Mouse (Mus musculus): ENCODE data around the gene Igf1r.
A peak's percentile ranks its signal among the peaks of the same experiment; 100 is the strongest.

Igf1r gene

DNA sequence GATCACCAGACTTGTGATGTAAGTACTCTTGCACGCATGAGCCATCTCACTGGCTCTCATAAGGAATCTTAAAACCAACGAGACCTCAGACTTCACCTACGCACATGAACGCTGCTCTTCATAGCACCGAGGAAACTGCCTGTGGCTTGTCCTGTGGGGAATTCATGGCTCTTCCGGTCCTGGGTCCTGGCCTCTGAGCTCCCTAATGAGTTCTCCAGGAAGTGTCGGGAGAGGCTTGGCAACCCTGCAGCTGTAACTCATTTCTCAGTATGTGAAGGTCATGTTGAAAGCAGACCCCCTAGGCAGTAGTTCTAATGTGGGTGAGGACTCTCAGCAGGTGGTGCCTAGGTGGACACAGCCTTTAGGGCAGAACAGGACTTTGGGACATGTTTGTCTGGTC lies 229.4 kb downstream of the Igf1r start:
- DNase-seq (ENCODE audit: low read depth) = no peak

- DNase-seq (ENCODE audit: low read depth) = no peak
Measured at GRCm38 (mm10) chr7:68182773-68183172, 230.1 kb downstream of the Igf1r start.

GRCm38 (mm10) chr7:68183421-68183820 lies 230.8 kb downstream of the Igf1r start:
- no peak for DNase-seq (ENCODE audit: low read depth)

DNA sequence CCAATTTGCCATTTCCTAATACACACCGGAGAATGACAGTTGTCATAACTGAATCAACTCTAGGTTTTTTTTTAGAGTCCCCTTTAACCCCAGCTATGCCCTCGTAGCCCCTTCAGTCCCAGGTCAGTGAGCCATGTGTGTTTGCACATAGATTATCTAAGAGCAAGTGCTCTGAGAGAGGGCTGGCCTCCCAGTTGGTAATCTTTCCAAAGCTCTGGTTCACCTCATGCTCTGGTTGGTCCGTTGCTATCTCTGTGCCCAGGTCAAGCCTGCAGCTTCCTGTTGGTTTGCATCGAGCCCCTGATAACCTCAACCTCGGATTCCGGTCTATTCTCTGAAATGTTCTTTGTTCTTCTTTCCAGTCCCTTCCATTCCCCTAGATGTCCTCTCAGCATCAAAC lies 236.6 kb downstream of the Igf1r start:
- DNase-seq (ENCODE audit: low read depth) = no peak

- peak; percentile 77 for DNase-seq (ENCODE audit: low read depth)
Measured at GRCm38 (mm10) chr7:68189691-68190456, 237.2 kb downstream of the Igf1r start.

- no peak for DNase-seq (ENCODE audit: low read depth)
Measured at GRCm38 (mm10) chr7:68193958-68194695, 241.5 kb downstream of the Igf1r start.

GRCm38 (mm10) chr7:68199609-68200008 lies 247.0 kb downstream of the Igf1r start:
- DNase-seq (ENCODE audit: low read depth) = no peak

GRCm38 (mm10) chr7:68205776-68206427 lies 253.3 kb downstream of the Igf1r start:
- DNase-seq (ENCODE audit: low read depth) = peak; percentile 77

DNA sequence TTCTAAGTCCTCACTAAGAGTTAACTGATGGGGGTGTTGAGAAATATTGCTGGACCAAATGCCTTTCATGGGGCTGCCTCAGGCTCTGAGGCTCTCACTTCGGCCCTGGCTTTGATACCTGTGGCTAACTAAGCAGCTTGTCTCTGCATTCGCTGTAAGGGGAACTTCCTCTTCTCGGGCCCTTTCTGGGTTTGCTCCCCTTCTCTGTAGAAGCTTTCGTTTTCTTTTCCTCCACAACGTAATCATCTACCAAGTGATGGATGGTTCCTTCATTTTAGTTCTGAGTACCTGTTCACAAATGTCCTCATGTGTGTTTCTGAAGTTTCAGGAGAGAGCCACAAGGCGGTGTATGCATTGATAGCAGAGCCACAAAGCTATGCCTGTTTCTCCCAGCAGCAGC lies 256.4 kb downstream of the Igf1r start:
- DNase-seq (ENCODE audit: low read depth) = peak; percentile 40

DNA sequence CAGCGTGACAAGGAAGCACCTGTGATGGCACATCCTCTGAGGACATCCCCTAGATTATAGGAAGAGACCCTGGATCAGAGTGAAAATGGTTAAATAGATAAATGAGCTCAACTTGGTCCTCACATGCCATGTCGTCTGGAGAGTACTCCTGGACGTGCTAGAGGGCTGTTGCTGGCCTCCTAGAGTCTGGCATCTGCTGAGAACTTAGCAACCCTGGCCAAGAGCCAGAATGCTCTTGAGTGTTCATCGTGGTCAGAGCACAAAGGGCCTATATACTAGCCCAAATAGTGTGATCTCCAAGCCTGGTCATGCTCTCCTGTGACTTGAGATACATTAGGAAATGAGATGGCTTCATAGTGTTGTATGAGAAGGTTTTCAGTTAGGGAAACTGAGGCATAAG lies 257.8 kb downstream of the Igf1r start:
- DNase-seq (ENCODE audit: low read depth) = no peak

- no peak for DNase-seq (ENCODE audit: low read depth)
Measured at GRCm38 (mm10) chr7:68211883-68212282, 259.3 kb downstream of the Igf1r start.

DNA sequence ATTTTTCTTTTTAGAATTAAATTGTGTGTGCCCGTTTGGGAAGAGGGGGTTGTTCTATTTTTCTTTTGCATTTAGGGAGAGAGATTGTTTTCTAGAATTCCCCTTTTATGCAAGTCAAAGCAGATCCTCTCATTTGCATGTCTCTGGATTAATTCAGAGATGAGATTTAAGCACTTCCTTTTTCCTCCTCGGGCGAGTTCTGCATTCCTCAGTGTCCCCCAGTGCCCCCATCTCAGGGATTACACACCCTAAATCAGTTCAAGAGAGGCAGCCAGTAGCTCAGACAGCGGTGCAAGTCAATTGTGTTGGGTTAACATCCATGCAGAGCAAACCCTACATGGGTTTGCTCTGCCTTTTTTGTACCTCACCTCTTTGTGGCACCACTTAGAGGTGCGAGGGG lies 261.2 kb downstream of the Igf1r start:
- no peak for DNase-seq (ENCODE audit: low read depth)

DNA sequence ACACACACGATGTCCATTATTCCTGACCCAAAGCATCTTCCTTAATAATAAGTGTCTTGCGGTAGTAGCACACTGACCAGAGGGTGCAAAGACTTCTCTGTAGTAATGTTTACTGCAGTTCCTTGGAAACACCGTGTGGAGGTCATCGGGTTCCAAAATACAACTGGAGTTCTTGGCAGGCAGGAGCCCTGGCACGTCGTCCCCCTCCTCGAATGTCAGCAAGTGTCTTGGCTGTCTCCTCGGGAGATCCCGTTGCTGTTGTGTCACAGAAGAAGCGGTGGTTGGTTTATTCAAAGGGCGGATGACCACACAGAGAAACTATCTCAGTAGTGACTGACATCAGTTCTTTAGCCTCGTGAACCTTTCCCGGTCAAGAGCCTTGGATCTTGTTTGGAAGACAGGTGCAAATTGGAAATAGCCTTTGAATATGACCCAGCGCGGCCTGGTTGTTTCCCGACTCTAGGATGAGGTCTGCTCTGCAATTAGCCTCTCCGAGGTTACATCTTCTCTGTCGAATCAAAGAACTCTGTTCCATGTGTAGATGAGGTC lies 263.0 kb downstream of the Igf1r start:
- DNase-seq (ENCODE audit: low read depth) = no peak

DNA sequence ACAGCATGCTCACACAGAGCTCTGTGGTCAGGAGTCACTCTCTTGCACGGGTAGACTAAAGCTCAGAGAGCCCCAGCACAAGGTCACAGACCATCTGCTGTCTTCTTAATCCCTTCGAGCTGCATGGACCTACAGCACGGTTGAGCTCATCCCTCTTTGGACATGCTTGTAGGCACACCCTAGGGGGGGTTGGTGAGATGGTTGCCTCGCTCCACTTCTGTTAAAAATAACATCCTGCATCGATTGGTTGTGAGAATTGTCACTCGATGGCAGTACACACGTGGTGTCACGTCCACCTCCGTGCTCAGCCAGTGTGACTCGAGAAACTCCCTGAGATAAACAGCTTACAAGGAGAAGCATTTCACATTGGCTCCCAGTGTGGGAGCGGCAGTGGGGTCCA lies 266.3 kb downstream of the Igf1r start:
- no peak for DNase-seq (ENCODE audit: low read depth)

DNA sequence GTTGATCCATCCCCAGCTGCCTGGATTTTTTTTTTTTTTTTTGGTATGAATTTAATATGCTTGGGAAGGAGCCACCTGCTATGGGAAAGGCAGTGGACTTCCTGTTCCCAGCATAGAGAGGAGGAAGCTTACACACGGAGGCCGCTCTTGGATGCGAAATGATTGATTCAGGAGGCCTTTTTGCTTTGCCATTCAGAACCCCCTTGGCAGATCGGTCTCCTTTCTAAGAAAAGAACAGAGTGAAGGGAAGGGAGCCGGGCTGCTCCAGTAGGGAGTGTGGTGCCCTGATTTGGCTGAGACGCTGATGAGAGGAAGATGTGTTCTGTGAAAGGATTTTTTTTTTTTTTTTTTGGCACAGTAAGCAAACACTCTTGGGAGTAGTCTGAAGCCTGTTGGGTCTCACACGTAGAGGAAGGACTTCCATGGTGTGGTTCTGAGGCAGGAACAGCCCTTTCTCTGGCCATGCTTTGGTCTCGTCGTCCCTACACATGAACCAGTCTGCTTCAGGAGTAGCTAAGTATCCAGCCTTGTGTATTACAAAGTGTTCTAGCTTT lies 269.1 kb downstream of the Igf1r start:
- no peak for DNase-seq (ENCODE audit: low read depth)

- no peak for DNase-seq (ENCODE audit: low read depth)
Measured at GRCm38 (mm10) chr7:68223356-68223808, 270.8 kb downstream of the Igf1r start.

DNA sequence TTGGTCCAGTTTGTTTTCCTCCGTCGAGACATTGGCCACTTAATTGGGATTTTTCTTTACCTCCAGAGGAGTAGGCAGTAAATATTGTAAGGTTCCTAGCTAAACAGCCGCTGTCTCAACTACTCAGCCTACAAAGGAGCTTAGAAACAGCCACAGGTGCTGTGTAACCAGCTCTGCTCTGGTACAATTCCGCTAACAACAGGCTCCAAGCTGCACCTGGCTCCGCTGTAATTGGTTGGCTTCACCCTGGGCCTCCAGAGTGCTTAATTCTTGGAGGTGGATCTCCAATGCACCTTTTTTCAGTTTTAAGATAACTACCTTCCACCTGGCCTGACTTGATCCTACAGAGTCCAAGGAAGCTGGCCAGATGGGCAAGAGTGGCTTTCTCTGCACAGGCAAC lies 271.4 kb downstream of the Igf1r start:
- no peak for DNase-seq (ENCODE audit: low read depth)

DNA sequence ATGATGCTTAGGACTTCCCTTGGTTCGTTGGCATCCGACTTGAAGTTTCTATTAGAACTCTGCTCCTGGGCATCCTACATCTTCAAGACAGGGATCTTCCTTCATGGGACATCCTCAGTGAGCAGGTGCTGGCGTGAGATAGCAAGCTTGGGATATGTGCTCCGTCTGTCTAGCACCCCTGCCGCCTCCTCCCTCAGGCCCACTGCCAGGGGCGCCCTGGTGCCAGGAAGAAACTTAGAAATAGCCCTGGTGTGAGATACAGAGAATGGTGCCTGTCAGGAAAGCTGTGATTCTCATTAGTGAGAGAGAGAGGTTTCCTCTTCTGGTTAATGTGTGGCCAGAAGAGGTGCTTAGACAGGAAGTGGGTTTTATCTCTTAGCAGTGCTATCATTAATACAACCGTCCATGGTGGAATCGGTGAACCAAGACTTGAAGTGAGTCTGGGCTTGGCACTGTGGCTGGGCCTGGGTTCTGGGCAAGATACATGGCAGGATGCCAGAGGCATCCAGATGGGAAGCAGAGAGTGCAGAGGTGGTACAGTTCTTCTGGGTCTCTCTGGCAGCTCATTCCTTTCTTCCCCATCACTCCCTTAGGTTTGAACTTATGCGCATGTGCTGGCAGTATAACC lies 272.9 kb downstream of the Igf1r start:
- DNase-seq (ENCODE audit: low read depth) = peak; percentile 42

DNA sequence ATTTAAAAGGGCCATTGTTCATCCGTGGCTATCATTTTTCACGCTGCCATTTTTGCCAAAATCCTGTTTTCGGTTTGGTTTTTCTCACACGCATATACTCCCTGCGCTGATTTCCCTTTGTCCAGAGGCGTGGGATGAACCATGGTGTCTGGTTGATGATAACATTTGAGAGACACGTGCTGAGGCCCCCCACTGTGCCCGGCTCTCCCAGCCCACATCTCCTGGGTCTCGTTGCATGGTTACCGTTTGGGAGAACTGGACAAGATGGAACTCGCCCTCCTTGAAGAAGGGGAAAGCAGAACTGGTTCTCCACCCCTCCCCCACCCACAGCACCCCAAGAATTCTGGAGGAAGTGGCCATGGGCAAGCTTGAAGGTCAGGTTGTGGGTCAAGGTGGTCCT lies 274.4 kb downstream of the Igf1r start:
- no peak for DNase-seq (ENCODE audit: low read depth)

- no peak for DNase-seq (ENCODE audit: low read depth)
Measured at GRCm38 (mm10) chr7:68227621-68228020, 275.0 kb downstream of the Igf1r start.

DNA sequence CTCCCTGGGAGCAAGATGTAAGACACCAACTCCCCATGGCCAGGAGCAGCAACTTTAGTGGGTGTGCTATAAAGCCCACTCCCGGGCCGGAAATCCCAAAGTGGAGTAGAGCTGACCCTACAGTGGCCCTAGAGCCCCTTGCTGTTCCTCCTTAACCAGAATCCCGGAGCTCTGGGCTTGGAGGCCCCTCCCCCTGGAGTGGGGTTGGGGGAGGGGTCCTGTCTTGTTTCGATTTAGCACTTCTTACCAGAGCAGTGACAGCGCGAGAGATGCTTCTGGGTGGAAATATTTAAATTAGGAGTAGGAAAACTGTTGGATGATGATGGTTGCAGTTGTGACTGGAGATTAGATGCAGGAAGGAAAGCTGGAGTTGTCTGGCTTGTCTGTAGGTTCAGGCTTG lies 275.9 kb downstream of the Igf1r start:
- DNase-seq (ENCODE audit: low read depth) = no peak

DNA sequence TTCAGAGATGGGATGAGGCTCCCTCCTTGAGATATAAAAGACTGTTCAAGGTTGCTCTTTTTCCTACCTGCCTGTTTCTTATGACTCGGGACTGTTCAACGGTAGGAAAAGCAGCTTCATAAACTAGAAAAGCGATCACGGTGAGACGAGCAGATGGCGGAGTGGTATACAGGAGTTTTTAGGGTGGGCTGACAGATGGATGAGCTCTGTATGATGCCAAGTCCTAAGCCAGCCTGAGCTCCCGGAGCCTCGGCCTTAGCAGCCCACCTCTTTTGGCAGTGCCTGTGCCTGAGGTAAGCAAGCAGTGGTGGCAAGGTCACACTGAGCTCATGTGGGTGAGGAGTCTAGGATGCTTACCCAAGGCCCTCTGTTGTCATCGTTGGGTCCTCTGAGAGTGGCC lies 278.2 kb downstream of the Igf1r start:
- DNase-seq (ENCODE audit: low read depth) = no peak

All from naive thymus-derived CD4-positive, alpha-beta T cell, adult 2 months (primary cell).